Mouse (Mus musculus): ENCODE measurements around the gene Tmem236. TPM values are rescaled to one million over a fixed set of nuclear protein-coding genes. Genes with fewer than 3 reads are reported as not detected.

Gene Tmem236
- polyA plus RNA-seq (2017; shearing (Covaris generic)): under 1 TPM; 0.07 to 0.12 TPM

DNA sequence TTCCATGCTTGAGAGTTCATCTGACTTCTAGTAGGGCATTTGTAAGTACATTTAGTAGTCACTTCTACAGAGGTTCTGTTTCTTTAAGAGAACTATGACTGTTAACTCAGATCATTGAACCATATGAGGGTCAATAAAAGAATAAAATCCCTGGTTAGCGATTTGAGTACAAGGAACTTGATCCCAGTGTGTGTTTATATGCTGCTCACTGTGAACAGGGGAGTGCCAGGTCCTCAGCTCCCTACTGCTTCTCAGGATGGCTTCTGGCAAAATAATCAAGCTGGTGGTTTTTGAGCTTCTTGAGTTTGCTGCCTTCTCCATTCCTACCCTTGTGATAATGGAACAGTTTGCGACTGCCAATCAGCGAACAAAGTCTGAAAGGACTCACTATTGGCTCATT, at the start of gene Tmem236:
Tmem236 (plus strand) TSS at position 190 of the 400 bp plus-strand sequence.

DNA sequence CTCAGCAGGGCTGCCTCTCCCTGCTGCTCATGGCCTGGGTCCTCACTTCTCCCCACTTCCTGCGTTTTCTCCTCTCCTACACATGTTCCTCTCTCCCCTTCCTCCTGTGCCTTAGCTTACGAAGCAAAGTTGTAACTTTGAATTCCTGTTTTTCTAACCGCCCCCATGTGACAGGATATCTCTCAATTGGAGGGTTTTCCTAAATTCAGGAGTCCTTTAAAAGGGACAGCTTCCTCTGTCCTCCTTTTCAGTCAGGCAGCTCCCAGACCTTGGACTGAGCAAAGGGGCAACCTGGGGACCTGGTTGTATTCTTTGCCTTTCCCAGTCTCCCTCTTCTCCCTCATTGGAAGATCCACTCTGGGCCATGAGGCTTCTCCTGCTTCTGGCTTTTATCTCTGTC, 54.8 kb downstream of the Tmem236 start, which contains the start of gene Mrc1:
Mrc1 (plus strand) TSS at position 244 of the 400 bp plus-strand sequence.

Other genes with a start within 250 kb of the Tmem236 start
- gene Hacd1, start 118.4 kb upstream of the Tmem236 start, polyA plus RNA-seq (2017; shearing (Covaris generic)): under 1 TPM in 1 of 2 experiments, not detected in 1; 0.21 TPM
- gene Stam, start 100.4 kb upstream of the Tmem236 start, polyA plus RNA-seq (2017; shearing (Covaris generic)): 10 to 100 TPM; 30.3 to 37.4 TPM
- 1 to 10 TPM in 1 of 2 experiments, under 1 TPM in 1; 0.02 to 3.3 TPM for gene Mrc1, start 54.9 kb downstream of the Tmem236 start, polyA plus RNA-seq (2017; shearing (Covaris generic))
- under 1 TPM in 1 of 2 experiments, not detected in 1; 0.11 TPM for gene Slc39a12, start 213.8 kb downstream of the Tmem236 start, polyA plus RNA-seq (2017; shearing (Covaris generic))